Mouse (Mus musculus) ES-E14 (cell line): ENCODE data around the gene 3110021N24Rik.

Source experiments
- ZC3H11A ChIP-seq: IDR thresholded peaks from 2 replicates; pipeline ENCODE4 v1.6.1; 2012; ENCODE audit warnings: low read depth, mild to moderate bottlenecking, inconsistent platforms, low read length, borderline replicate concordance
- ZNF384 ChIP-seq: IDR thresholded peaks from 2 replicates; pipeline ENCODE4 v1.6.1; 2012; ENCODE audit warnings: low read depth, low read length, inconsistent platforms

DNA sequence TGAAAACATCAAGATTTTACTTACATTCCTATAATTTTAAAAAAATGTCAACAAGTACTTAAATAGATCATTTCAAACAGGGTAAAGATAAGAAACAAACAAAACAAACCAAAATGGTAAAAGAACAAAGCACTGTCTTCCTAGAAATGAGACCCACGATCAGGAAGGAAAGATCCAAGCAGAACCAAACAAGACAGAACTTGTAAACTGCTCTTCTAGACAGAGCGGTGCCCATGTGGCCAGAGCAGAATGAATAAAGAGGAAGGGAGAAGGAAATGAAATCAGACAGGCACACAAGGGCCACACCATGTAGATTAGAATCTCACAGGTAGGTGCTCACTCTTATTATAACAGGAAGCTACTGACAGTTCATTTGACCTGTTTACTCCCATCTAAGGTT lies 107.2 kb downstream of the 3110021N24Rik start:
- TF ChIP-seq ZC3H11A (no peak), ZNF384 (no peak)
